Mouse (Mus musculus): ENCODE results near the gene Slc4a1ap. TPM values are rescaled to one million over a fixed set of nuclear protein-coding genes. Genes with fewer than 3 reads are reported as not detected.
"Not testable (repeated sequence)": the region's sequence is repeated elsewhere in the genome, so short reads cannot be mapped to it uniquely, and the experiment has no call there.

The Slc4a1ap gene
- total RNA-seq (2021), result 10 to 100 TPM; 20.4 to 20.7 TPM
- long read RNA-seq, experiment 1, partial matches to known transcripts, result 0 of 4 reads
- long read RNA-seq, experiment 1, other reads (novel, unspliced or antisense), result 3 of 4 reads
- long read RNA-seq, experiment 2, partial matches to known transcripts, result 2 of 10 reads
- long read RNA-seq, experiment 2, other reads (novel, unspliced or antisense), result 3 of 10 reads

DNA sequence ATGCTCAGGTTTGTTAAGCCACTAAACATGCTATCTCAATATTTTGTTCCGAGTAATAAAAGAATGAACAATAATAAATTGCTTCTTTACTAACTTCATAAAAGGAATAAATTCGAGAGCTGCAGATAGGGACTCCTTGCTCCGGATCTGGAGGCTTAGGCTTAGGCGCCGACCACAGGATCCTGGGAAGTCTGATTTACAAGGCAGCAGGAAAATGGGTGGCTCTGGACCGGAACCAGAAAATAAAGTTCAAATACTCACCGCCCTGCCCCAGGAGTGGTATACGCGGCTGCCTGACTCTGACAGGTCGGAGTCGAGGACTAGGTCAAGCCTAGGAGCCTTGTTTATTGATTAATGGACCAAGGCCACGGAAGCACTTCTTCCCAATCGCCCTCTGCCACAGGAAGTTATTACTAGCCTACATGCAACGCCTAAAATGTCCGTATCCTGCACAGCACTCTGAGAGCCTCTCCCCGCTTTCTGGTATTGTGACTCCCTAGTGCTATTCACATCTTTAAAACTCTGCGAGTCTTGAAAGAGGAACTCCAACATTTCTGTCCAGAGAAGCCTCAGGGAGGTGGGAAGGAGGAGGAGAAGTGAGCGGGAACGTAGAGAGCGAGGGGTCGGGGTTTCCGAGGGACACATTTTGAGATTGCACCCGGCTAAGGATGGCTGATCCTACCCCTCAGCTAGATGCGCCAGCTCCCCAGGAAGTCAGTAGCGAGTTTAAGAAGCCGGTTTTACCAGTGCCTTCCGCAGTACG, at the start of gene Slc4a1ap:
Slc4a1ap (plus strand) TSS at position 642 of the 763 bp plus-strand sequence.
- peak; percentile 53 to 81 for DNase-seq
- intact Hi-C loops (cut with DNase I), result no loop called here

- no peak for DNase-seq
- intact Hi-C loops (cut with DNase I), result no loop called here
Measured at GRCm38 (mm10) chr5:31480536-31480935, 46.3 kb upstream of the Slc4a1ap start.

- no peak for DNase-seq
- intact Hi-C loops (cut with DNase I), result no loop called here
Measured at GRCm38 (mm10) chr5:31485440-31485839, 41.4 kb upstream of the Slc4a1ap start, which contains the start of gene 4930548H24Rik. TSS of gene 4930548H24Rik (plus strand) at chr5:31485740.

- intact Hi-C loops (cut with DNase I), result no loop called here
- no peak for DNase-seq
Measured at GRCm38 (mm10) chr5:31487889-31488288, 38.9 kb upstream of the Slc4a1ap start.

GRCm38 (mm10) chr5:31489116-31489769, 37.6 kb upstream of the Slc4a1ap start:
- intact Hi-C loops (cut with DNase I), result no loop called here

DNA sequence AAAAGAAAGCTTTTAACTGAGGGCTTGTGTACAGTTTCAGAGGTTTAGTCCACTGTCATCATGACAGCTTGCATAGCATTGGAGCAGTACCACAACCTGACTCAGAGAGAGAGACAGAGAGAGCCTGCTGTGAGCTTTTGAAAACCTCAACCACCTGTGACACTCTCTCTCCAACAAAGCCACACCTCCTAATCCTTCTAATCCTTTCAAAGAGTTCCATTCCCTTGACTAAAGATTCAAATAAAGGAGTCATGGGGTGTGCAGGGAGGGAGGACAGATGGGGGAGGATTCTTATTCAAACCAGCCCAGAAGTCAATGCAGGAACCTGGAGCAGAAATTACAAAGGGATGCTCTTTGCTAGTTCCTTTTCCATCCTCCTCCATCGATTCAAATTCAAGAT, 34.8 kb upstream of the Slc4a1ap start:
- DNase-seq, result no peak
- intact Hi-C loops (cut with DNase I), result no loop called here

More at GRCm38 (mm10) chr5:31489116-31489769, 37.6 kb upstream of the Slc4a1ap start:
- DNase-seq, result no peak

DNA sequence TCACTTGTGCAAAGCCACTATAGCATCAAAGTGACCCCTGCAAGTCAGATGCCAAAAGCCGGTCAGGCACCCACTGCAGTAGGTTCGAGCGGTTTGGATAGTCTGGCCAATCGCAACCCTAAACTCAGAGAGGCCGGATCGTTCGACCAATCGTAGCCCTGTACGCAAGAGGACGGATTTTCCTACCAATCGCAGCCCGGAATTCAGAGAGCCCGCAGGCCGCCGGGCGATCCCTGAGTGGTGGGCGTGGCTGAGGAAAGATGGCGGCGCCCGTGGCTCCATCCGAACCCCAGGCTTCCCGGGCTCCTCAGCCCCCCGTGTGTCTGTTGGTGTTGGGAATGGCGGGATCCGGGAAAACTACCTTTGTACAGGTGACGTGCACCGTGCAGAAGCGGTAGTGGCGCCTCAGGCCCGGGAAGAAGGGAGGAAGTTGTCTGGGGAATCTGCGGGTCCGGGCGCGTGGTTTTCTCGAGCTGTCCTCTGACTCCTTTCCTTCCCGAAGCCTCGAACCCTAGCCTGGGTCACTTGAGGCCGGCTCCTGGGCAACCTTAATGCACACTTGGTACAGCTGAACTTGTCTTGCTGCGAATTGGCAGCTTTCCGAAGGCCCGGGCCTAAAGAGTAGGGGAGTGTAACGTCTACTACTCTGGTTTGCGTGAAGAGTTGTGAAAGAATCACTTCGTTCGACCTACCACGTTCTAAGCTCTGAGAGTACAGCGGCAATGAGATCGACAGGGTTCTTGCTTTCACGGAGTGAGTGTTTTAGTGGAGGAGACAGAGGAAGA, 32.1 kb upstream of the Slc4a1ap start, which contains the start of gene Gpn1:
Gpn1 (plus strand) TSS at position 229 of the 785 bp plus-strand sequence.
- intact Hi-C loops (cut with DNase I), result no loop called here
- peak; percentile 73 to 86 for DNase-seq

DNA sequence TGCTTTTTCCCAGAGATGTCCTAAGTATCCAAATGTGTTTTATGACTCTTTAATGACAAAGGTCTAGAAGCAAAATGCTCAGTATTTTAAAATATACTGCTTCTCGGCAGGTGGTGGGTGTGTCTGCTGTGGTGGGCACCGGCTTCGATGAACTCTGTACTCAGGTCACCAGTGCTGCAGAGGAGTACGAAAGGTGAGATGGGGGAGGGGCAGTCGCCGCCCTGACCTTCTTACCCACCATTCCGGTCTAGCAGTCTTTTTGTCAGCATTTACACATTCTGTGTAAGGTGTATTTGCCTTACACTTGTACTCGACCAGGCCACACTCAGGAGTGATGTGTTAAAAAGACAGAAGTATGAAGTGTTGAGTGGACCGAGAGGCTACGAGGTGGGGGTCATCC, 22.0 kb upstream of the Slc4a1ap start:
- DNase-seq, result no peak

DNA sequence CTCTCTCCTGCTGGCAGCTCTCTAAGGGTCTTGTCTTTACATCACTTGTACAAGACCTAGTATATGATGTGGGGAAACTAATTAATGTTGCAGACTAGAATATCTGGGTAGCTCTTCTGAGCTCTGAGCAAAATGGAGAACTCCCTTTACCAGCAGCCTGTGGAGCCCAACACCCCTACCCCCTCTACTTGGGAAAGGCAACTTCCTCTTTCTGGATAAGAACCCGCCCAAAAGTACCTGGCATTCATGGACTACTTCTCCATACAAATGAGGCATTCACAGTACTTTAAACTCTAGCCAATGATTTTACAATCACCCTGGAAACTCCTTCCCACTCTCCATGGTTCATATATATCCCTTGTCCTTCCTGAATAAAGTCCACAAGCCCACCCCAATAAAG, 14.3 kb upstream of the Slc4a1ap start:
- DNase-seq, result no peak
- intact Hi-C loops (cut with DNase I), result no loop called here

More for the DNA sequence above, 22.0 kb upstream of the Slc4a1ap start:
- intact Hi-C loops (cut with DNase I), result no loop called here

DNA sequence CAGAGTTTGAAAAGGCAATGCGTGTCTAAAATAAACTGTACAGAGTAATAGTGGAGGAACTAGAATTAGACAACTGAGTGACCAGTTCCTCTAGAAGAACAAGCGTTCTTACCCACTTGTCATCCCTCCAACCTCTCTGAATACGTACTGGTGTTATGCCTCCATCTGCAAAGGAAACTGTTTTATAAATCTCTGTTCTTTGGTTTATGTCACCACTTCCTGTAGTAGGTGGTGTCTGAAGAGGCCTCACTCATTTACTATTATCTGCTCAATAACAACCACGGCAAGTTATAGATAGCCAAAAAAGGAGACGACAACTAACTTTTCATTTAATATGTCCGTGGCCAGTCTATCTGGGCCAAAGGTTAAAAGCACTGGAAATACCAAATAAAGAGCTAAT, 6.2 kb upstream of the Slc4a1ap start:
- DNase-seq, result no peak
- intact Hi-C loops (cut with DNase I), result no loop called here

DNA sequence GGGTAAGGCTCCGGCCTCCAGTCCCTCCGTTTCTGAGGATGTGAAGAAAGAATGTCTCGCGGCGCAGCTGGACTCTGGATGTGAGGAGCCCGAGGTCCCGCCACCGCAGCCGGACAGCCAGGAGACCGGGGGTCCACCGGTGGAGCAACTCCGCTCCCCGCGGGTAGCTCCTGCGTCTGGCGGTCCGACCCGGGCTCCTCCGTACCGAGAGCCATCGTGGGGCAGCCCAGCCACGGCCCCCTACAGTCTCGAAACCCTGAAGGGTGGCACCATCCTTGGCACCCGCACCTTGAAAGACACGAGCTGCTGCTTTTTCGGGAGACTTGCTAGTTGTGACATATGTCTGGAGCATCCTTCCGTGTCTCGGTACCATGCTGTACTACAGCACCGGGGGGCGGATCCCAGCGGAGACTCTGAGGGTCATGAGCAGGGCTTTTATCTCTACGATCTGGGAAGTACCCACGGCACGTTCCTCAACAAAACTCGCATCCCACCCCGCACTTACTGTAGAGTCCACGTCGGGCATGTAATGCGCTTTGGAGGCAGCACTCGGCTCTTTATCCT, 404 bp downstream of the Slc4a1ap start:
- no peak for DNase-seq
- intact Hi-C loops (cut with DNase I), result no loop called here

GRCm38 (mm10) chr5:31527707-31528106, 912 bp downstream of the Slc4a1ap start, which contains the start of gene Supt7l:
TSS of gene Supt7l (minus strand) at chr5:31527807.
- intact Hi-C loops (cut with DNase I); DNase-seq: not testable (repeated sequence)

DNA sequence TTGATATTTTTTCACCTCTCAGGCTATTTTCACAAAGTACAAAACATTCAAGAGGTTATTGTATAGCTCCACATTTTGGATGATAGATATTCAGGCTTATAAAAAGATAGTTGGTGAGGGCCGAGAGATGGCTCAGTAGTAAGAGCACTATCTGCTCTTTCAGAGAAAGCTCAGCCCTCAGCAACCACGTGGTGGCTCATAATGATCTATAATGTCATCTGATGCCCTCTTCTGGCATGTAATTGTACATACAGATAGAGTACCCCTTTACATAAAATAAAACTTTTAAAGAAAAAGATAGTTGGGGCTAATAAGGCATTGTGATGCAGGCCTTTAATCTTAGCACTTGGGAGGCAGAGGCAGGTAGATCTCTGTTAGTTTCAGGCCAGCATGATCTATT, 1.8 kb downstream of the Slc4a1ap start:
- intact Hi-C loops (cut with DNase I), result no loop called here
- DNase-seq, result no peak

DNA sequence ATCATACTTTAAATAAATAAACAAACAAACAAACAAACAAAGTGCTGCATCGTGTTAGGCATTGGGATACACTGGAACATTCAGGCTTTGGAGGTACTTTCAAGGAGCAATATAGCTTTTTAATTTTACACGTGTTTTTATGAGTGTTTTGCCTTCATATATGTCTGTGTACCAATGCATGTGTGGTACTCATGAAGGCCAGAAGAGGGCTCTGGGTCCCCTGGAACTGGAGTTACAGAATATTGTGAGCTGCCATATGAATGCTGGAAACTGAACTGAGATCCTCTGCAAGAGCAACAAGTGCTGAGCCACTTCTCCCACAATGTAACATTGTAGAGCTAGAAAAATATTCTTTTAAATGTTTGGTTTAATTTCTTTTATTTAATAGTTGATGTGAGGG, 8.4 kb downstream of the Slc4a1ap start:
- intact Hi-C loops (cut with DNase I), result no loop called here
- no peak for DNase-seq

GRCm38 (mm10) chr5:31559401-31559800, 32.6 kb downstream of the Slc4a1ap start:
- DNase-seq, result no peak
- intact Hi-C loops (cut with DNase I), result no loop called here

DNA sequence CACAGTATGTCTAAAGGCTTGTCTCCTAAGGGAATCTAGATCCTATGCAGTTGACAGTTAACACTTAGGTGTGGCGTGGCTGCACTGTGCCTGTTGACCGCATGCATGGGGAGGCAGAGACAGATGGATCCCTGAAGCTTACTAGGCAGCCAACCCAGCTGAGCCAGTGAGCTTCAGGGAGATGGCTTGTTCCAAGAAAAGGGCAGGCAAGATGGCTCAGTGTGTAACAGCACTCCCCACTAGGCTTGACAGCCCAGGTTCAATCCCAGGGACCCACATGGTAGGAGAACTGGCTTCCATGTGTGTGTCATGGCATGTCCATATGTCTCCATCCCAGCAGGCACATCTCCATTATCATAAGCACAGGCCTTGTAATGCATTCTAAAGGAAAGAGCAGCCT, 33.6 kb downstream of the Slc4a1ap start:
- intact Hi-C loops (cut with DNase I), result loop anchor here (5.0 kb wide), 2 partner anchors 137 to 577 kb away; partner anchors contain the start of genes Babam2, Fosl2 and Rbks
- DNase-seq, result no peak

DNA sequence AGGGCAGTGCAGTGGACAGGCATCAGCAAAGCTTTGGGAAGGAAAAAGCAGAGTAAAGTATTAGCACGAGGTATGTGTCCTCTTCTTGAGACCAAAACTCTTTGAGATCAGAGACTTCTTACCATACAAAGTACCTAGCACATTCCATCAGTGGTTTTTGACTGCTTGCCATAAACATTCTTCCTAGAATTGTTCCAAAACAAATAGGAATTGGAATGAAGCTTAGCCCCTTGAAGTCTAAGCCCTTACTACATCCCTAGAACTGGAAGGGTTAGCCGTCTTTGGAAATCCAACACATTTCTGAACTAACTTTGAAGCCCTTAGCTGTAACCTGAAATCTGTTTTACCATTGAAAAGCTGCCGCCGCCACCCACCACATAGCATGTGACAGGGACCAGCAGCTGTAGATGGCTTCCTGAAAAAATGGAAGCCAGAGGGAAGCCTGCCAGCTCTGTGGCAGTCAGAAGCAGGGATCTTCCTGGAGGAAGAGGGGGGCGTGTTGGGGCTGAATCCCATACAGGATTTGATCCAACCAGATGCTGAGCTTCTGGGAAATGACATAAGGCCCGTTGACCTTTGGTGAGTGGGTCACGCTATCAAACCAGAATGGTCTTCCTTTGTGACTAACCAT, 35.4 kb downstream of the Slc4a1ap start:
- intact Hi-C loops (cut with DNase I), result loop anchor here (5.0 kb wide), 2 partner anchors 135 to 575 kb away; partner anchors contain the start of genes Babam2, Fosl2 and Rbks

DNA sequence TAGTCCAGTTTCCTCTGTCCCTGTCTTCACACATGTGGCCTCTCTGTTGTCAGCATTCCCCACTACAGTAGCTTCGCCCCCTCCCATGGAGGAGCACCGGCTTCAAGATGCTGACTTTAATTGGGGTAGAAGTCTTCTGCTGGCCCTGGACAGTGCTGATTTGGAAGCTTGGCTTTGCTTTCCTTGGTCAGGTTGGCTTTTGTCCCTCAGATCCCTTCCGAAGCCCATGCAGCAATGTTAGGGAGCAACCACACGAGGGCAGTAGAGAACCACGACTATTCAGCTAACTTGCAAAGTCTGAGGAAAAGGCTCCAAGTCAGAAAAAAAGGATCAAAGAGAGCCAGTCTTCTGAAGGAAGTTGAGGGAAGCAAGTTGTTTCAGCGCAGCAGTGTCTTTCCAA, 36.7 kb downstream of the Slc4a1ap start:
- intact Hi-C loops (cut with DNase I), result loop anchor here (1.0 to 5.0 kb wide), 3 partner anchors 134 to 634 kb away; partner anchors contain the start of genes Babam2, Fosl2 and Rbks

More for the DNA sequence above, 35.4 kb downstream of the Slc4a1ap start:
- no peak for DNase-seq

GRCm38 (mm10) chr5:31563905-31564304, 37.1 kb downstream of the Slc4a1ap start:
- intact Hi-C loops (cut with DNase I), result loop anchor here (1.0 to 5.0 kb wide), 3 partner anchors 133 to 633 kb away; partner anchors contain the start of genes Babam2, Fosl2 and Rbks
- no peak for DNase-seq

More for the DNA sequence above, 36.7 kb downstream of the Slc4a1ap start:
- peak; percentile 53 to 54 for DNase-seq
